Comparison of ENCODE assay signal across 41 mouse cellular contexts in genomic region chr4:141487581-141487980, GRCm38 (mm10). TPM values are rescaled to one million over a fixed set of nuclear protein-coding genes. Genes with fewer than 3 reads are reported as not detected.
"Had no signal": no experiment of that assay in that cellular context is flagged by ENCODE, and none has a peak within 500 bp of the region (broad histone marks: within the 10 kb centered on the region; RNA-seq: fewer than 3 reads in every experiment).

No protein-coding gene starts in this region.

- H3K9ac ChIP-seq: limb, embryonic 12.5 days; limb, embryonic 13.5 days; limb, embryonic 15.5 days; liver, embryonic 12.5 days; liver, embryonic 13.5 days; liver, embryonic 14.5 days; liver, embryonic 15.5 days; liver, postnatal 0 days; lung, embryonic 14.5 days; lung, embryonic 15.5 days; midbrain, embryonic 12.5 days; midbrain, embryonic 13.5 days; midbrain, embryonic 15.5 days; neural tube, embryonic 12.5 days had no signal

- H3K4me2 ChIP-seq: limb, embryonic 12.5 days; limb, embryonic 13.5 days; limb, embryonic 15.5 days; liver, embryonic 11.5 days; liver, embryonic 12.5 days; liver, embryonic 13.5 days; liver, embryonic 15.5 days; lung, embryonic 14.5 days; lung, embryonic 15.5 days; midbrain, embryonic 11.5 days; midbrain, embryonic 12.5 days; midbrain, embryonic 13.5 days; midbrain, embryonic 15.5 days; neural tube, embryonic 12.5 days had no signal

- H3K9me3 ChIP-seq: limb, embryonic 10.5 days; limb, embryonic 13.5 days; limb, embryonic 15.5 days; liver, embryonic 12.5 days; liver, embryonic 13.5 days; liver, embryonic 15.5 days; lung, embryonic 15.5 days; megakaryocyte, embryonic 14.5 days; midbrain, embryonic 10.5 days; midbrain, embryonic 12.5 days; midbrain, embryonic 13.5 days; midbrain, embryonic 15.5 days; neural tube, embryonic 12.5 days had no signal

- ATAC-seq: liver, embryonic 12.5 days; liver, postnatal 0 days; lung, postnatal 0 days; midbrain, embryonic 13.5 days; midbrain, embryonic 15.5 days; midbrain, embryonic 16.5 days had no signal

- H3K4me3 ChIP-seq: limb, embryonic 10.5 days; limb, embryonic 12.5 days; limb, embryonic 13.5 days; limb, embryonic 15.5 days; liver, embryonic 12.5 days; liver, embryonic 13.5 days; liver, embryonic 15.5 days; lung, embryonic 15.5 days; megakaryocyte, embryonic 14.5 days; midbrain, embryonic 10.5 days; midbrain, embryonic 12.5 days; midbrain, embryonic 13.5 days; midbrain, embryonic 15.5 days; myocyte; neural tube, embryonic 12.5 days had no signal

- H3K27ac ChIP-seq: limb, embryonic 10.5 days; limb, embryonic 12.5 days; limb, embryonic 13.5 days; limb, embryonic 15.5 days; liver, embryonic 12.5 days; liver, embryonic 13.5 days; liver, embryonic 14.5 days; liver, embryonic 15.5 days; lung, embryonic 15.5 days; macrophage; midbrain, embryonic 10.5 days; midbrain, embryonic 12.5 days; midbrain, embryonic 13.5 days; midbrain, embryonic 15.5 days; neural tube, embryonic 12.5 days had no signal

- H3K27me3 ChIP-seq: limb, embryonic 12.5 days; limb, embryonic 13.5 days; limb, embryonic 15.5 days; liver, embryonic 12.5 days; liver, embryonic 13.5 days; liver, embryonic 15.5 days; lung, embryonic 15.5 days; megakaryocyte, embryonic 14.5 days; midbrain, embryonic 12.5 days; midbrain, embryonic 13.5 days; midbrain, embryonic 15.5 days; neural tube, embryonic 12.5 days had no signal

- DNase-seq: left cerebral cortex, postnatal 4 days; liver; liver, embryonic 13.5 days; liver, postnatal 0 days; lung, adult 2 months; lung, embryonic 14.5 days; lung, postnatal 10 days; lung, postnatal 14 days; lung, postnatal 36 days; lung, postnatal 4 days; midbrain, embryonic 14.5 days had no signal

- H3K4me1 ChIP-seq: limb, embryonic 10.5 days; limb, embryonic 12.5 days; limb, embryonic 13.5 days; limb, embryonic 15.5 days; liver, embryonic 12.5 days; liver, embryonic 13.5 days; liver, embryonic 15.5 days; lung, embryonic 15.5 days; megakaryocyte, embryonic 14.5 days; midbrain, embryonic 10.5 days; midbrain, embryonic 12.5 days; midbrain, embryonic 13.5 days; midbrain, embryonic 15.5 days; neural tube, embryonic 12.5 days had no signal

RNA-seq across cellular contexts. Expression of gene Srarp, which starts 51.7 kb away (rescaled TPM):
- total RNA-seq: liver, adult 2 months; megakaryocyte progenitor cell, adult 5-6 weeks; megakaryocyte, adult 5-6 weeks; megakaryocyte-erythroid progenitor cell, adult 5-6 weeks; monocyte, adult 5-6 weeks had no signal
- polyA plus RNA-seq: limb, embryonic 10.5 days; limb, embryonic 11.5 days; limb, embryonic 12.5 days; limb, embryonic 13.5 days; limb, embryonic 14.5 days; limb, embryonic 15.5 days; liver, adult 2 months; liver, embryonic 11.5 days; liver, embryonic 12.5 days; liver, embryonic 13.5 days; liver, embryonic 14.5 days; liver, embryonic 15.5 days; liver, embryonic 16.5 days; liver, postnatal 0 days; lung, embryonic 14.5 days; lung, embryonic 15.5 days; lung, embryonic 16.5 days; lung, postnatal 0 days; macrophage; midbrain, embryonic 10.5 days; midbrain, embryonic 11.5 days; midbrain, embryonic 13.5 days; myocyte; neural tube, embryonic 11.5 days; neural tube, embryonic 12.5 days had no signal
